Mouse (Mus musculus) C2C12 (cell line): ENCODE results near the gene Arv1. TPM values are rescaled to one million over a fixed set of nuclear protein-coding genes. Genes with fewer than 3 reads are reported as not detected.

ENCODE experiments used
- H3K27me3 ChIP-seq: one replicate; pipeline ENCODE4 v1.6.1; 2011; ENCODE audit not compliant: control insufficient read depth, insufficient read depth, insufficient read length
- H3K36me3 ChIP-seq: one replicate; pipeline ENCODE4 v1.6.1; 2011; ENCODE audit not compliant: control insufficient read depth, insufficient read depth
- H3K4me3 ChIP-seq: one replicate; pipeline ENCODE4 v1.5.1; 2011; ENCODE audit warnings: mild to moderate bottlenecking, control low read depth; ENCODE audit not compliant: poor library complexity, insufficient read depth, severe bottlenecking
- H3K79me2 ChIP-seq: one replicate; pipeline ENCODE4 v1.6.1; 2011; ENCODE audit not compliant: control insufficient read depth, insufficient read depth
- H3K79me3 ChIP-seq: one replicate; pipeline ENCODE4 v1.6.1; 2011; ENCODE audit warnings: low read depth, control low read depth
- H3ac ChIP-seq: one replicate; pipeline ENCODE3; 2011; ENCODE audit warnings: low read depth; ENCODE audit not compliant: control insufficient read depth, insufficient read length
- CEBPB ChIP-seq: IDR thresholded peaks from one replicate; pipeline ENCODE4 v1.6.1; 2011; ENCODE audit warnings: low read depth, mild to moderate bottlenecking, control low read depth, moderate library complexity
- CTCF ChIP-seq: IDR thresholded peaks from one replicate; pipeline ENCODE4 v1.5.1; 2011; ENCODE audit not compliant: control insufficient read depth, insufficient read depth, insufficient read length
- FOSL1 ChIP-seq: IDR thresholded peaks from one replicate; pipeline ENCODE4 v1.8.0; 2011; ENCODE audit warnings: mild to moderate bottlenecking, low read length; ENCODE audit not compliant: poor library complexity, insufficient read depth, severe bottlenecking
- MAX ChIP-seq: IDR thresholded peaks from one replicate; pipeline ENCODE4 v1.6.1; 2011; ENCODE audit warnings: mild to moderate bottlenecking, control low read depth
- MYOD1 ChIP-seq: IDR thresholded peaks from one replicate; pipeline ENCODE4 v1.6.1; 2011; ENCODE audit warnings: low read depth; ENCODE audit not compliant: control insufficient read depth, insufficient read length
- MYOG ChIP-seq: IDR thresholded peaks from one replicate; pipeline ENCODE4 v1.6.1; 2011; ENCODE audit not compliant: control insufficient read depth, insufficient read length; ENCODE audit errors: extremely low read depth
- USF1 ChIP-seq: IDR thresholded peaks from one replicate; pipeline ENCODE4 v1.6.1; 2011; ENCODE audit warnings: low read depth, mild to moderate bottlenecking, control low read depth, moderate library complexity
- polyA plus RNA-seq: library from polyadenylated mRNA; unstranded; fragments of >200 nt; fragmentation: generic; extraction: Trizol; gene quantifications from one replicate; pipeline ENCODE4 v1.2.1, GENCODE M21; 2012; ENCODE audit warnings: missing spikeins

Arv1 gene
- polyA plus RNA-seq, 1 experiment: 11.4 TPM

GRCm38 (mm10) chr8:124754101-124754791 is 32.3 kb downstream of the Arv1 start:
- Histone ChIP-seq H3K4me3 (no peak overlapping the region), H3K79me2 (no peaks in the 10 kb centered on the region), H3ac (no peak overlapping the region), H3K36me3 (no peaks in the 10 kb centered on the region), H3K27me3 (peaks cover 60% of the 10 kb centered on the region), H3K79me3 (no peaks in the 10 kb centered on the region)
- TF ChIP-seq MAX: no peak
- no peak for TF ChIP-seq MYOD1
- TF ChIP-seq CTCF: no peak
- no peak for TF ChIP-seq USF1
- no peak for TF ChIP-seq FOSL1
- TF ChIP-seq MYOG: no peak
- TF ChIP-seq CEBPB: no peak

DNA sequence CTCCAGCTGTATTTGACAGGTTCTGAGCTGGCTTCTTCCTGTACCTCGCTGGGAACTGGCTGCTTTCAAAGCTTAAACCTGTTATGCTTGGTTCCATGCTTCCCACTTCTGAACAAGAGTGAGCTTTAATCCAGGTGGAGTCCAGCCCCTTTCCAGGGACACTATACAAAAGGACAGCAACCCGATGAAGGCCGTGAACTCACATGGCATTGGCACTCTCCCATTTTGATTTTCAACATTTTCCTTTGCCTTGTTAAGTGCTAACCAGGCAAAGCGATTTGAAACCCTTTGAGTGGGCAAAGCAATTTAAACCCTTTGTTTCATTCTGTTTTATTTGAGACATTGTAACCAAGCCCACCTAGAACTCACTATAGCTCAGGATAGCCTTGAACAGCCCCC is 32.9 kb downstream of the Arv1 start:
- H3K27me3 ChIP-seq: peaks cover 54% of the 10 kb centered on the region

GRCm38 (mm10) chr8:124755481-124755880 is 33.5 kb downstream of the Arv1 start:
- TF ChIP-seq CTCF: no peak
- TF ChIP-seq MAX: no peak
- no peak for TF ChIP-seq MYOD1
- no peak for TF ChIP-seq USF1
- TF ChIP-seq CEBPB: no peak
- no peak for TF ChIP-seq MYOG
- TF ChIP-seq FOSL1: no peak
- no peak overlapping the region for H3ac ChIP-seq
- no peak overlapping the region for H3K4me3 ChIP-seq
- H3K36me3 ChIP-seq: no peaks in the 10 kb centered on the region
- peaks cover 57% of the 10 kb centered on the region for H3K27me3 ChIP-seq
- no peaks in the 10 kb centered on the region for H3K79me3 ChIP-seq
- H3K79me2 ChIP-seq: no peaks in the 10 kb centered on the region

More for the DNA sequence above, 32.9 kb downstream of the Arv1 start:
- Histone ChIP-seq H3K4me3 (no peak overlapping the region), H3K36me3 (no peaks in the 10 kb centered on the region), H3K79me3 (no peaks in the 10 kb centered on the region), H3K79me2 (no peaks in the 10 kb centered on the region), H3ac (no peak overlapping the region)
- no peak for TF ChIP-seq FOSL1
- TF ChIP-seq USF1: no peak
- TF ChIP-seq MYOD1: no peak
- TF ChIP-seq CTCF: no peak
- TF ChIP-seq MYOG: no peak
- TF ChIP-seq MAX: no peak
- TF ChIP-seq CEBPB: no peak

DNA sequence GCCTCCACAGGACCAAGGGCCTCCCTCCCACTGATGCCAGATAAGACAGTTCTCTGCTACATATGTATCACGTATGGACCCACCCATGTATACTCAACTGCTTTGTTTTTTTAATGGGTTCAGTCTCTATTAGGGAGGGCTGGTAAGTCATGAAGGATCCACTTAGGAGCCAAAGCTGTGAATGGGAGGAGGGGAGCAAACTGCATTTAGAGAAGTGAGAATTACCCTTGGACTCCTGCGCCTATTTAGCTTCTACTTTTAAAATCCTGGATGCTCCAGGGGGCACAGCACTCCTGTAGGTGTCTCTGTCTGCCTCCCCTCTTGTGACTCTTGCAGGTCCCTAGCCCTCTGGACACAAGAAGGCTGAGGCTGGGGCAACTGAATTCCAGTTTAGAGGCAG is 34.2 kb downstream of the Arv1 start:
- no peak overlapping the region for H3ac ChIP-seq
- TF ChIP-seq CEBPB (no peak), CTCF (no peak), FOSL1 (no peak), MAX (no peak), USF1 (no peak), MYOG (no peak), MYOD1 (no peak)
- no peaks in the 10 kb centered on the region for H3K36me3 ChIP-seq
- no peak overlapping the region for H3K4me3 ChIP-seq
- H3K79me3 ChIP-seq: no peaks in the 10 kb centered on the region
- no peaks in the 10 kb centered on the region for H3K79me2 ChIP-seq
- H3K27me3 ChIP-seq: peaks cover 56% of the 10 kb centered on the region

DNA sequence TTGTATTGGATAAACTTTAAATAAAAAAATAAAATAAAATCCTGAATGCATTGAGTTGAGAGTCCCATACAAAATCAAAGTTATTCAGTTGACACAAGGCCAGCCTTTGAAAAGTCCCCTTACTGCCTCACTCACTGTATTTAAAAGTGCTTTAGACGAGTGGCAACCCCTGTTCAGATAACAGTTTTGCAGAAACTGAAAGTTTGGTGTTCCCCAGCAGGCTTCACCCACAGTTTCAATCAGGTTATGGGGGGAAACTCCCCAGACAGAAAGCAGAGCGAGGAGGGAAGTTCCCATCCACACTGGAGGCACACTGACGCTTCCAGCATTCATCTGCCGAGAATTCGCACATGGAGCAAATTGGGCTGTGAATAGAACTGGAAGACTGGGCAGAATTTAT is 34.7 kb downstream of the Arv1 start:
- H3K4me3 ChIP-seq: no peak overlapping the region
- H3K79me2 ChIP-seq: no peaks in the 10 kb centered on the region
- no peak overlapping the region for H3ac ChIP-seq
- TF ChIP-seq MYOD1 (no peak), MYOG (no peak), USF1 (no peak), CTCF (no peak), MAX (no peak), CEBPB (no peak), FOSL1 (no peak)
- peaks cover 56% of the 10 kb centered on the region for H3K27me3 ChIP-seq
- H3K36me3 ChIP-seq: no peaks in the 10 kb centered on the region
- H3K79me3 ChIP-seq: no peaks in the 10 kb centered on the region

GRCm38 (mm10) chr8:124758544-124758943 is 36.6 kb downstream of the Arv1 start:
- Histone ChIP-seq H3K27me3 (peaks cover 46% of the 10 kb centered on the region), H3K36me3 (no peaks in the 10 kb centered on the region), H3K4me3 (no peak overlapping the region), H3K79me3 (no peaks in the 10 kb centered on the region), H3K79me2 (no peaks in the 10 kb centered on the region), H3ac (no peak overlapping the region)
- TF ChIP-seq MYOD1: no peak
- TF ChIP-seq CTCF: no peak
- TF ChIP-seq MAX: no peak
- TF ChIP-seq MYOG: no peak
